Mouse (Mus musculus): ENCODE measurements around the gene AI987944.

AI987944 gene

GRCm38 (mm10) chr7:41393048-41393971 is at the start of gene AI987944:
TSS of gene AI987944 (minus strand) at chr7:41393379.
- peak; percentile 95 for DNase-seq

DNA sequence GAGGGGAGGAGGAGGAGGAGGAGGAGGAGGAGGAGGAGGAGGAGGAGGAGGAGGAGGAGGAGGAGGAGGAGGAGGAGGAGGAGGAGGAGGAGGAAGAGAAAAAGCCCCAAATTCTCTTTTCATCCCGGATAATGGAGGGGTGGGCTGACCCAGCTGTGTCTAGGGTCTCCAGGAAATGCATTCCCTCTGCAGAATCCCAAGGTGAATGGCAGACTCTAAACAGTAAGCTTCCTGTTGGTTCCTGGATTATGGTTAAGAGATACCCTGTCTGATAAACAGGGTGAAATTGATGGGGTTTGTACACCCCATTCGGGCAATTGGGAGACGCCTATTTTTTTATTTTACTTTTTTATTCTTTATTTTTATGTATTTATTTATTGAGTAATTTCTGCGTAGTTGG is 951 bp upstream of the AI987944 start:
- no peak for DNase-seq

All from retina, postnatal 1 day (tissue).